Mouse (Mus musculus) right cerebral cortex, postnatal 36 days (tissue): ENCODE data around the gene Dld.

Source experiments
- DNase-seq, 2 experiments: peaks; one replicate each; pipeline ENCODE4 v3.0.0; 2022; ENCODE audit warnings: low spot score in 2 of 2, mixed read lengths in 1 of 2

Dld gene

DNA sequence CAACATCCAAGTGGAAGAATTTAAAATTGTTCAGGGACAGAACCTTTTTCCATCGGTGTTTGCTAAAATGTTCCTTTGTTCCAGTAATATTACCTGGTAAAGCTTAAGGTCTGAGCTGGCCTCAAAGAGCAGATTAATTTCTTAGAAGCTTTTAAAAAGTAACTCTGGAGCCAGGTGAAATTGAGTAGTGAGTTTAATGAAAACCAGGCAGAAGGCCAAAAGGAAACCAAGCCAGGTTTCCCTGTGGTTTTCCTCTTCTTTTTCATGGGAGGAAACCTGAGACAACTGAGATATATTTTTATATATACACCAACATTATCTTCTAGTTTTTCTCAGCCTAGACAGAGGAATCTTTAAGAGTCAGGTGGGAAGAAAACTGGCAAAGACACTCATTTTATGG lies 29.7 kb downstream of the Dld start:
- no peak for DNase-seq

DNA sequence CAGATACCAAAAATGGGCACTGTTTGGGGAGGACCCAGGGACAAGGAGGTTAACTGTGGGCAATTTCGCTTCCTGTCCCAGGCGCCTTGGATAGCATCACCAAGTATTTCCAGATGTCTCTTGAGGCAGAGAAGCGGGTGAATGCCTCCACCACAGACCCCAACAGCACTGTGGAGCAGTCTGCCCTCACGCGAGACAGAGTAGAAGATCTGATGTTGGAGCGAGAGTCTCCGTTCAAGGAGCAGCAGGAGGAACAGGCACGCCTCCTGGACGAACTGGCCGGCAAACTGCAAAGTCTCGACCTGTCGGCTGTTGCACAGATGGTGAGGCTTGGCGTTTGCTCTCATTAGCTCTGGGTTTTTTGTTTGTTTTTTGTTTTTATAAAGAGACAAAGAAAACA lies 30.4 kb downstream of the Dld start:
- no peak for DNase-seq

DNA sequence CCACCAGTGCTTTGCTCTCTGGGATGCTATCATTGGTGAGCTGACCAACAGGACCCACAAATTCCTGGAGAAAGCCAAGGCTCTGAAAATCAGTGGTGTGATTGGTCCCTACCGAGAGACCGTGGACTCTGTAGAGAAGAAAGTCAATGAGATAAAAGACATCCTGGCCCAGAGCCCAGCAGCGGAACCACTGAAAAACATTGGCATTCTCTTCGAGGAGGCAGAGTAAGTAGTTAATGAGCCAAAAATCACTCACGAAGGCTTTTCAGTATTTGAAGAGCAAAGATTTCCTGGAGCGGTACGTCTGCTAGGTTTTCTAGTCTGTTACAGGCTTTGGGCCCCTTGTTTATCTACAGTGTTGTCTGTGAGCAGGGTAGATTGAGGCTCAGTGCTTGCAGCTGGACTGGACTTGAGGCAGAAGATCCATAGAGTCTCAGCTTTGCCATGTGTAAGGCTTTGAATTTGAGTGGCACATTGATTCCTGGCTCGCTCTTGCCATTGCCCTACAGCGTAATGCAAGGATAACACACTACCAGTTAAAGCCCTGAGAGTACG lies 32.8 kb downstream of the Dld start:
- no peak for DNase-seq

DNA sequence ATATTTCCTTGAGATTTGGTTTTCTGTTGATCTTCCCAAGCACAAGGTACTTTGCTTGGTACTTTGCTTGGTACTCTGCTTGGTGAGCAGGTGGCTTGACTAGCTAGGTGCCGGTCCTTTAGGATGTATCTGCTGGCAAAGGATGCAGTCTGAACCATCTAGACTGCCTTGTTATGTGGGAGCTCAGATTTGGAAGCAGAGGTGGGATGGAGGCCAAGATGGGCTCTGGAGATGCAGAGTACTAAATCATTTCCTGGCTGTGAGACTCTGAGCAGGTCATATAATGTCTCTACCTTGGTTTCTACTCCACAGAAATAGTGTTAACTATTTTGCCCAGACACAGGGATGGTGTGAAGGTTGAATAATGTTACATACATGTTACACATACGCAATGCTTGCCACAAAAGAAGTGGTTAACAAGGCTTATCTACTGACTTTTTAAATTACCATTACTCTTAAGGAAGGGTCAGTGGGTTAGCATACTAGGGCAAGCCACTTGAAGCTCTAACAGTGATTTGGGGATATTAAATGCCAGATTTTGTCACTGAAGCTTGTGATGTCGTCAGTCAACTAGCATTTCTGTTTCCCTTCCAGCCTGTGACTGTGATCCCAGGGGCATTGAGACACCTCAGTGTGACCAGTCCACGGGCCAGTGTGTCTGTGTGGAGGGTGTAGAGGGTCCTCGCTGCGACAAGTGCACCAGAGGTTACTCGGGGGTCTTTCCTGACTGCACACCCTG lies 33.4 kb downstream of the Dld start:
- no peak for DNase-seq

DNA sequence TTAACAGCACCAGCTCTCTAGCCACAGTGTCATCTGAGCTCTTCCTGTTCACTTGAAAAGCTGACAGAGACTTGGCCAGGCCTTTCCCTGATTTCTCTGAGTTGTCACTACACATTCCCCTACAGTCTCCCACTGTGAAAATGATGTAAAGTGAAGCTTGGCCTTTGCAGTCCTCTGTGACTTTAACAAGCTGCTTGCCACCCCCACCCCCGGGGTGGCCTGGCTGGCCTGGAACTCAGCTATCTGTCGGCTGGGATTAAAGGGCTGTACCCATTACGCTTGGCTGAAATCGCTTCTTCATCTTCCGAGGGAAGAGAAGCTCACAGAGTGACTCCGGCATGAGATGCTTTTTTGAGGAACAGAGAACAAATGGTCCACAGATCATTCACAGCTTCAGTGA lies 35.3 kb downstream of the Dld start:
- no peak for DNase-seq

DNA sequence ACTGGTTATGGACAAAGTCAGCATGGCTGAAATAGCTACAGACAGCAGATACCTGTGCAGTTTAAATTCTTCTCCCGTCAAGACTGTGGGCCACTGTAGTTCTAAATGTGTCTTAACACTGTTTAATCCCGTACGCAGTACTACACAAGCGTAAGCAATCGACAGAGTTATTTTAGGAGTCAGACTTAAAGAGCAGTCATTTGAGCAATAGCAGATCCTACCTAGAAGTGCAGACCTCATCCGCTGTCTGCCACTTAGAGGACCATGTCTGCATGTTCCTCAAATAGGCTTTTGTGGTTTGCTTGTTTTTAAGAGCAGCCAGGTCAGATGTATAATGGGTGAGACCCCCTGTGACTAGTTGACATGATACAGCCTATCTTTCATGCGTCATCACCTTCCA lies 36.9 kb downstream of the Dld start:
- DNase-seq, result no peak

DNA sequence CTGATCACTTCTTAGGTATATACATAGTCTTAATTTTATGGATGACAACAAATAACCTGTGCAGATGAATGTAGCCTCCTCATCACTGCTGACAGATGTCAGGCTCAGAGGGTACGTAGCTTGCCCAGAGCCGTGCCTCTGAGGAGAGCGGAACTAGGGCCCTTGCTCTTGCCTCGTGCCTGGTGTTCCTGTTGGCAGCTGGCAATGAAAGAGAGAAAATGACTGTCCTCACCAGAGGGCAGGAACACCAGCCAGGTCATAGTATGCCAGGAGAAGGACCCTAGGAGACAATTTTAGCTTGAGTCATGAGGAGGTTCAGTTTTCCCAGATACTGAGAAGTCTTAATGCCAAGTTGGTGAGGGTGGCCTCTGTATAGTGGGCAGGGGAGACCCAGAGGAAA lies 38.1 kb downstream of the Dld start:
- no peak for DNase-seq

DNA sequence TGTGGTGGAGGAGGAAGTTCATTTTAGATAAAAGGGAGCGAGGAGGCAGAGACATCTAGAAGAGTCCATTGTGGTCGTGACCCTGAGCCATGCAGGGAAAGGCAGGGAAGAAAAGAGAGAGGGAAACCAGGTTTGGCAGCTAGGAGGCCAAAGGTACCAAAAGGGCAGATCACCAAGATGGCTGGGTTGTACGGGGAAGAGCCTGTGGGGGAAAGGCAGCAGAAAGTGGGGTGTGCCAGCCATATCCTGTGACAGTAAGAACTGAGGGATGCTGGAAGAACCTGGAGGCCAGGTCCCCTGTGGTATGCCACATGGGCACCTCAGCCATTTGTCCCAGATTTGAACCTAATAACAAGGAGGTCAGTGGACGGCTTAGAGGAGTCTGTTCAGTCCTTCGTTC lies 39.0 kb downstream of the Dld start:
- DNase-seq, result no peak

DNA sequence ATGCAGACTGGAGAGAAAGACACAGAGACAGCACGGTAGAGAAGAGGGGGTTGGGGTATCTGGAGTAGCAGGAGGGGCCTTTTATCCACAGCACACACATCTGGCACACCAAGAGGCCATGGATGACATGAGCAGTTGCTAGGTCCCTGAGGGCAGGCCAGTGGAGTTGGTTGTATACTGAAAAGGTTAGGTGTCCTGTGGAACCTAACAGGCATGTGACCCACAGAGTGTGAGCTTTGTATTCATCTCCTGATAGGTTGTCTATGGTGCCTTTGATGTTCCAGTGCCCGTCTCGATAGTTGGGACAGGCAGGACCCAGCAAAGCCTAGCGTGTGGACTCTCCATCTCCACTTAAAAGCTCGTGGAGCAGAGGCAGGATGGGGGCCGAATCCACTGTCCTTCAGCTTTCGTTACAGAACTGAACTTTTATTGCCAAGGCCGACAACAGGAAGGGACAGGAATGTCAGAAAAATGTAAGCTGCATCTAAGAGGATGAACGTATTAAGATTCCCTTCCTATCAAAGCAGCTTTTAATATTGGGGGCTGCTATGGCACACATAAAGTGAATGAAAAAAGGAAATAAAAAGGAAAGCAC lies 39.5 kb downstream of the Dld start:
- DNase-seq, result no peak

DNA sequence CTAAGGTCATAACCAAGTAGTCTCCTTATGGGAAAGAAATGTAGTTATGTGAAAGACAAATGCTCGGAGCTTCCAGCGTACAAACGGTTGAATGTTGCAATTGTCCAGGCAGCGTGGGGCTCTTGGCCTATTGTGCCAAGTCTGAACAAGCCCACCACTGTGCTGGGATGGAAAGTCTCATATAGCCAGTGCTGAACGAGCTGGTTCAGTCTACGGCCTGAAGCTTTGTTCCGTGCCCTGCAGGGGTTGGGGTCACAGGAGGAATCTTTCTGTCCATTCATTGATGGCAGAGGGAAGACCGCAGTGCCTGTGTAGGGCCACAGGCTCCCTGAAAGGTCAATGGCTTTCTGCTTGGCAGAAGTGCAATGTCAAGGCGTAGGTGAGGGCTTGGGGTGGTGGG lies 40.6 kb downstream of the Dld start:
- no peak for DNase-seq

DNA sequence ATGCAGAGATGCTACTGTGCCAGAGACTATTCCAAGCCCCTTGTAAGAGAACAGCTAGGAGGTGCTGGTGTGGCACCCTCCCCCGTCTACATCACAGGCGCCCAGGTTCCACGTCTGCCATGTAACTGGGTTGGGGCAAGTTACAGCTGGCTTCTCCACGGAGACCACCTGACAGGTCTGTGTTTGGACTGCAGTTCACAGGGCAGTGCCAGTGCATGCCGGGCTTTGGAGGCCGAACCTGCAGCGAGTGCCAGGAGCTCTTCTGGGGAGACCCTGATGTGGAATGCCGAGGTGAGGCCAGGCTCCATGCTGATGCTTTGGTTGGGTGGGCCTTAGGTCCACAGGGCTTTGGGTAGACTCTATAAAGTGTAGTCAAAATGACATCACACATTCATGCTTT lies 43.5 kb downstream of the Dld start:
- no peak for DNase-seq

DNA sequence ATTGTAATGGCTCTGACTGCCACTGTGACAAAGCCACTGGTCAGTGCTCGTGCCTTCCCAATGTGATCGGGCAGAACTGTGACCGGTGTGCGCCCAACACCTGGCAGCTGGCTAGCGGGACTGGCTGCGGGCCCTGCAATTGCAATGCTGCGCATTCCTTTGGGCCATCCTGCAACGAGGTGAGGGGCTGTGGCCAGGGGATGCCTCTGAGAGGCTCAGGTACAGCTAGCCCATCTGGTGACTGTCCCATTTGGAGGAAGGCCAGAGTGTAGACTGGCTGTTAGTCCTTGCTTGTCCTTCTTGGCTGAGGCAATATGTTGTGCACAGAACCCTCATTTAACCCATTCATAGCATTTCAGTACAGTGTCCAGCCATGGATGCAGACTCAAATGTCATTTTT lies 44.2 kb downstream of the Dld start:
- no peak for DNase-seq

DNA sequence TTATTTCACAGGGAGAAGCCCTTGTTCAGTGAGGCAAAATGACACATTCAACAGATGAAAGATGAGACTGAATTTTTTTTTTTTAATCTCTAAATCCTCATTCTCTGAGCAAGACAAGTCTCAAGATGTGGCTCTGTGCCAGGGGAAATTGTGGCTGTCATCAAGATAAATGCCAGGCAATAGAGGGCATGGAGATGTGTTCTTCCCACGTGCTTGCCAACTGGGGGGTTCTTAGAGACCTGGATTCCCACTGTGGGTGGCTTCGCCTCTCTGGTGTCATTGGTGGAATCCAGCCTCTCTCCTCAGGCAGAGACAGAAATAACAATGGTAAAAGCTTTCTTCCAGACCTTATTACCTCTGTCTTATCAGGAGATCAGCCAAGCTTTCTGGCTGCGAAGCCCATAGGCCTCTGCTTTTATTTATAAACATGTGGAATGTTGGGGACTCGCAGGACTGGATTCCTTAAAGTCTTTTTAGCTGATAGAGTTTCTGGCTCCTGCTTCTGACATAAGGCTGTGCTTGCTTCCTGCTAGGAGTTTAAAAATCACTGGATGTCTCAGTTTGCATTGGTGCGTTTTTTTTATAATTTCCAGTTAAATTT lies 45.1 kb downstream of the Dld start:
- no peak for DNase-seq

DNA sequence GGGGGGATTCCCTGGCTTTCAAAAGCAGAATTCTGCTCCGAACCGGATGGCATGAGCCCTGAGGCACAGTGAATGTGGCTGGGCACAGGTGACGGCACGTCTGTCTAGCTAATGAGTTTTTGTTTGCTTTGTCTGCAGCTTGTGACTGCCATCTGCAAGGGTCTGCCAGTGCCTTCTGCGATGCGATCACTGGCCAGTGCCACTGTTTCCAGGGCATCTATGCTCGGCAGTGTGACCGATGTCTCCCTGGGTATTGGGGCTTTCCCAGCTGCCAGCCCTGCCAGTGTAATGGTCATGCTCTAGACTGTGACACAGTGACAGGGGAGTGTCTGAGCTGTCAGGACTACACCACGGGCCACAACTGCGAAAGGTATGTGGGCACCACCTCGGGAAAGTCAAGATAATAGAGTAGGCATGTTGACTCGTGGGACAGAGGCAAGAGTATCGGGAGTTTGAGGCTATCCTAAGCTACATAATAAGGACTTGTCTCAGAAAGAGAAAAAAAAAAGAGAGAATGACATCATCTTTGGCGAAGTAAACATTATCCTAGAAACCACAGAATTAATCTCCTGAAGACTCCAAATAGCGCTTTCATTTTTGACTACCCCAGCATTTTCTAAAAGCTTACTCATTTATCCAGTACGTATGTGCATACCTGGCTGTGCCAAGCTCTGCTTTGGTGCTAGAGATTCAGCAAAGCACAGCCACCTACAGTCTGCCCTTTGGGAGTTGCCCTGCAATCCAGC lies 48.3 kb downstream of the Dld start:
- no peak for DNase-seq

DNA sequence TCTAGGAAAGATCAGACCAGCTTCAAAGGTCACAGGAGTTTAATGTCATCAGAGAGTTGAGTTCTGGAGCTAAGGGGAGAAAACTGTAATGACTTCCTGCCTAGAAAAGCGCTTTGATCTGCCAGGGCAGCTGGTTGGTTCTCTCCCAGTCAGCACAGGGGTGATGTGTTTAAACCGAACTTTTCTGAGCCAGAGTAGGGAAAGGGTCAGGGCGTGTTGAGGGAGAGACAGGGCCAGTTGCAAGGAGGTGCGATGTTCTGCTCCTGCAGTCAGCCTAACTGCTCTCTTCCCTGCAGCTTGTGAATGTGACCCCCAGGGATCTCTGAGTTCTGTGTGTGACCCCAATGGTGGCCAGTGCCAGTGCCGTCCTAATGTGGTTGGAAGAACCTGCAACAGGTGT lies 49.0 kb downstream of the Dld start:
- DNase-seq, result no peak

DNA sequence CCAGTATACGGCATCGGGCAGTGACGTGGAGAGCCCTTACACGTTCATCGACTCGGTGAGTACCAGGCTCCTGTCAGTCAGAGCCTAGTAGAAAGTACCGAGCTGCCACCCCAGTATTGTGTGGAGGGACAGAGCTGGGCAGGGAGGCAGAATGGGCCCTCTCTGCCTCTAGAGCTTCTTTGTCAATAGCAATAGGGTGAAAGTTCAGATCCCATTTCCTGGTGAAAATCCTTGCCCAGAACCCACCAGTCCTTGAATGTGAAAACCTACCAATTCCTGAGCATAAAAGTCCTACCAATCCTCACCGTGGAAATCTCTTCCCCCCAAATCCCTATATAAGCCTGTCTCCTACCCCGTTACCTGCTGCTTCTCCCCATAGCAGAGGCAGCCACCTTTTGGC lies 51.0 kb downstream of the Dld start:
- no peak for DNase-seq

DNA sequence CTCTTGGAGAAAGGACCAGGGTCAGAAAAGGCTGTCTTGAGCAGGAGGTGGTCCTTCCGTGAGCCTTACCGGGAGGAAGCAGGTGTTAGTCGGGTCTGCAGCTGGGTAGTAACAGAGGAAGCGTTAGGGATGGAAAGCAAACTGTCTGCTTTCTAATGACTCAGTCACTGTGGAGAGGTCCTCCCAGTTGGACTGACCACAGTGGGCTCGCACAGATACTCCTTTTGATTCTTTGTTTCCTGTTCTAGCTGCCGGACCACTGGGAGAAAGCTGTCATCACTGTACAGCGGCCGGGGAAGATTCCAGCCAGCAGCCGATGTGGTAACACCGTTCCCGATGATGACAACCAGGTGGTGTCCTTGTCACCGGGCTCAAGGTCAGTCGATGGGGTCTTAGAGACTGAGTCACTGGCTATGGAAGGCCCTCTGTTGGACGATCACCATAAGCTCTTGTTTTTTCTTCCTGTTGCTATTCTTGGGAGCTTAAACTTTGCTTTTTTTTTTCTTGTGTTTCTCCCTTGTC lies 51.5 kb downstream of the Dld start:
- no peak for DNase-seq

DNA sequence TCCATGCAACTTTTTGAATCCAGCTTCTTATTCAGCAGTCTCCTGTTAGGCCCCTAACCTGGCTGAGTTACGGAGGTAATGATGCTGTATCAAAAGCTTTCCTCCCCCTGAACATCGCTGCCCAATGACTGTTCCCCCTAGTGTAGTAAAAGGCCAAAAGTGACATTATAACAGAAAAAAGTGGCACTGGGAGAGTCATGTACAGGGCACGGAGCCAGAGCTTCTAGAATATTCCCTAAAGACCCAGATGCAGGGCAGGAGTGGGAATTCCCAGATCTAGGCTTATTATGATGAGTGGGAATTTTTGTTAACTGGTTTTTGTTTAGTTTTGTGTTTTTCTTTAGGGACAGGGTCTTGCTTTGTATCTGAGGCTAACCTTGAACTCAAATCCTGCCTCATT lies 52.1 kb downstream of the Dld start:
- no peak for DNase-seq

DNA sequence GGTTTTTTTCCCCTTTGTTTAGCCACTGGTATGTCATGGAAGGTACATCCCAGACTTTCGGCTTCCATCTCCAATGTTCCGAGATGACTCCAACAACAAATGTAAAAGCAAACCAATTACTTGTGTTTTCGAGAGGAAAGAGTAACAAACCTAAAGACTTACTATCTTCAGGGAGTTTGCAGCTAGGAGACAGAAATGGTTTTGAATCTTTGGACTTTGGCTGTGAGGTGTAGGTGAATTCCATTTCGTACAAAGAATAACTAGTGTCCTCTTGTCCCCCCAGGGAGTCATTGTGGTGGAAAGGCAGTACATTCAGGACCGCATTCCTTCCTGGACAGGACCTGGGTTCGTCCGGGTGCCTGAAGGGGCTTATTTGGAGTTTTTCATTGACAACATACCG lies 52.7 kb downstream of the Dld start:
- DNase-seq, result no peak

DNA sequence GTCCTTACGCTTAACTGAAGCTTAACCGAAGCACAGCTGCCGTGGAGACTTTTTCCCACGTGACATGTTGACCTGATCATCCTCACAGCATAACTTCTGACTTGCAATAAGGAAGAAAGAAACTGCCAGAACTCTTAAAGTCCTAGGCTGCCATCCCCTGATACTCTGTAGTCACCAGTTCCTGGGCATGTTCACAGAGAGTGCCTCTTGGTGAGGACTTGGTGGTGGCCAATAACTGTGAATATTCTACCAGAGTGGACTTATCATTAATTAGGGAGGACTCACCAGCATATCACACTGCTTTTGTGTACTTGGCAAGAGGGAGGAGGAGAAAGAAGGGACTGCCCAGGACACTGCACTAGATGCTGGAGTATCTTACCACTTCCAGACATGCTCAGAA lies 53.1 kb downstream of the Dld start:
- no peak for DNase-seq

DNA sequence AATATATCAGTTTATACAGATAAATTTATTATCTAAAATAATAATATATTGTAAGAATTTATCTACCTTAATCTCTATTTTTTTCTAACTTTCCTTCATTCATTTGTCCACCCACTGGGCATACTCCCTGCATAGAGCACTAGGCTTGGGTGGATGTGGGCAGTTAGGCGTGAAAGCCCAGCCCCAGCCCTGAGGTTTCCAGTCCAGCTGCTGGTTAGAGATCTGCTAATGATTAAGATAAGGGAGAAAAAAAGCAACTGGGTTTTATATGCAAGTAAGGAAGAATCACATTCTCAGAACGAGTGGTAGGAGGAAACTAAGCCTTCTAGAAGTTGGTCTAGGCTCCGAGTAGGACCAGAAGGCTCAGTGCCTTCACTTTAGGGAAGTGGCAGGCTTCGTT lies 55.2 kb downstream of the Dld start:
- no peak for DNase-seq

DNA sequence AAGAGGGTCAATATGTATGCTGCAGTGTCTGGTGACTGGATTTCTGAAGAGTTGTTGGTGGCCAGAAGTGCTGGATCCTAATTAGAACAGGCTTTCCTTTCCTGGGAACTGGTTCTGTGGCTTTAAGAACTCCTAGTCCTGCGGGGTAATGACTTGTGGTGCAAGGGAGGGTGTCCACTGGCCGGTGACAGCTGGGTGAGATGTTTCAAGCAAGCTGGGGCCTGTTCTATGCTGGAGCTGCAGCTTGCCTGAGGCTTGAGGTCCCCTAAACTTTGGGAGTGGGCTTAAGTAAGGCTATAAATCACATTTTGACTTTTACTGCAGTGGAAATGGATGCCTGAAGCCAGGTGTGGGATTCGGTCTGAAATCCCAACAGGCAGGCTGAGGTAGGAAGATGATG lies 55.7 kb downstream of the Dld start:
- no peak for DNase-seq
